Mouse (Mus musculus) Muller cell, postnatal 12 days (primary cell): ENCODE measurements around the gene Fndc3b.

Source experiments
- DNase-seq: peaks from one replicate; pipeline ENCODE4 v3.0.0-alpha.2; 2015; ENCODE audit errors: inconsistent ontology term

Gene Fndc3b

DNA sequence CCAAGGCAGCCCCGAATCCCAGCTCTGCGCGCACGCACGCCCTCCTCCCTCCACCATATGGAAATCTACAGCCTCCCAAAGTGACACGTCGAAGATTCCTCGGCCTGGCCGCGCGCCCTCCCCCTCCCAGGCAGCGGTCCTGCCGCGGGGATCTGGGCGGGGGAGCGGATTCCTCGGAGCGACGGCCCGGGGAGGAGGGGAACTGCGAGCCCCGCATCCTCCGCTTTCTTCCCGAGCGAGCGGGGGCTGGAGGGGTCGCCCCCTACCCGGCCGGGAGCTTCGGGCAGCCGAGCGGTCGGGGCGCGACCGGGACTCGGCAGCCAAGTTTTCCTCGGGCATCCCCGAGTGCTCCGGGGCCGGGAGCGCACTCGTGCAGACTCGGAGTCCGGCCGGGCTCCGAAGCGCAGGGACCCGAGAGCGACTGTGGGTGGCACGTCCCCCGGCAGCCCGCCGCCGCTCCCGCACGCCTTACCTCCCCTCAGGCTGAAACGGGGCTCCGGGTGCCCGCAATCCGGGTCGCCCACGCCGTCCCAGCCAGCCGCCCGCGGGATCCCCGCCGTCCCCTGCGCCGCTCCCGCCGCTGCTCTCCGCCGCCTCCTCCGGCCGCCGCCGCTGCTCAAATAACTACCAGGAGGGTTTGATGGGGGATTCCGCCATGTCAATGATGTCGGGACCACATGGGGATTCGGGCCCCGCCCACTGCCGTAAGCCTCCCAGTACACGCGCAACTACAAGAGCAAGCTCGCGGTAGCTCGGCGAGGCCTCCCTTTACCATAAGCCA lies at the start of gene Fndc3b:
Fndc3b (minus strand) TSS at position 660 of the 781 bp plus-strand sequence.
- DNase-seq, result peak; percentile 97

GRCm38 (mm10) chr3:27760278-27760677 lies 49.2 kb upstream of the Fndc3b start:
- DNase-seq, result no peak

DNA sequence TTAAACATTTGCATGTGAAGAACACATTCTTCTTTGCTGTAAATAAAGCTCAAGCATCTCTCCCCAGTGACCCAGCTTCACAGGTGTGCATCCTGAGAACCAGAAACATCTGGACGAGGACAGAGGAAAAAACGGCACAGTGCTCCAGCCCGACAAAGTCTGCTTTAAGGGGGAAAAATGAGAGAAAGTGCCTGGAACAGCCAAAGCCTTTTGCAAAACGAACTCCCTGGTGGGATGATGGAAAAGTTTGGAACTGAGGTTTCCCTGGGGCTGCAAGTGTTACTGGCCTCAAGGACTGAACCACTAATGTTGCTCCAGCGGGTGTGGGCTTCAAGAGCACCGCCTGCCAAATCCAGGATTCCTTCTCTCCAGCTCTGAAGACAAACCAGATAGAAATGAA lies 47.9 kb upstream of the Fndc3b start:
- no peak for DNase-seq

- DNase-seq, result peak; percentile 56
Observed at GRCm38 (mm10) chr3:27751657-27752056, 40.5 kb upstream of the Fndc3b start.

DNA sequence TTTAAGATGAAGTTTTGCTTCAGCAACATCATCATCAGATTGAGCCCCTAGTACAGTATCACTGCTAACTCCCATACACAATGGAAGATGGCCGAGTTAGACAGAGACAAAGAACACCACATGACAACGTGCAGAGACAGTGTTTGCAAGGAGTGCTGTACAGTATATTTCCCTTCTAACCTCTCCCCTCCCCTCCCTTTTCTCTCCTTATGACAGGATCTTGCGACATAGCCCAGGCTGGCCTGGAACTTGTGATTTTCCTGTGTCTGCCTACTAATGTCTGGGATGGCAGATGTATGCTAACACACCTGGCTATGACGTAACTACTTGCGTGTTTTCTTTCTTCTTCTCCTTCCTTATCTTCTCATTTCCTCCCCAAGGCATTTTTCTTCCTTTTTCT lies 40.0 kb upstream of the Fndc3b start:
- DNase-seq, result no peak

DNA sequence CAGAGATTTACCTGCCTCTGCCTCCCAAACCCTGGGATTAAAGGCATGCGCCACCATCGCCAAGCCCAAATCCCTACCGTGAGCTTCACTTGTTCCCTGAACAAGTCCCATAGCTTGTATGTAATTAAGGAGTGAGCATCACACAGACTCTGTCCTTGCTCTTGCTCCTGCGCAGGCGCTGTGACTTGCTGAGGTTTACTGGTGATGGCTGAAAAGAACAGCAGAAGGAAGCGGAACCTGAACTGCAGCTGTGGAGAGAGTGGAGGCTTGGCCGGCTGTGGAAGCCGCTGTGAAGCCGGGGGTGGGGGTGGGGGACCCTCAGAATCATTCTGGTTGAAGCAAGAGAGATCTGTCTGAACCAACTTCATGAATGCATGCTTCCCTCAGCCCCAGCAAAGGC lies 34.5 kb upstream of the Fndc3b start:
- DNase-seq, result no peak

- no peak for DNase-seq
Observed at GRCm38 (mm10) chr3:27744754-27745153, 33.6 kb upstream of the Fndc3b start.

- DNase-seq, result no peak
Observed at GRCm38 (mm10) chr3:27743271-27744145, 32.4 kb upstream of the Fndc3b start.

GRCm38 (mm10) chr3:27742124-27742523 lies 31.0 kb upstream of the Fndc3b start:
- no peak for DNase-seq

- no peak for DNase-seq
Observed at GRCm38 (mm10) chr3:27740136-27740535, 29.0 kb upstream of the Fndc3b start.

GRCm38 (mm10) chr3:27736180-27736579 lies 25.1 kb upstream of the Fndc3b start:
- DNase-seq, result peak; percentile 75

DNA sequence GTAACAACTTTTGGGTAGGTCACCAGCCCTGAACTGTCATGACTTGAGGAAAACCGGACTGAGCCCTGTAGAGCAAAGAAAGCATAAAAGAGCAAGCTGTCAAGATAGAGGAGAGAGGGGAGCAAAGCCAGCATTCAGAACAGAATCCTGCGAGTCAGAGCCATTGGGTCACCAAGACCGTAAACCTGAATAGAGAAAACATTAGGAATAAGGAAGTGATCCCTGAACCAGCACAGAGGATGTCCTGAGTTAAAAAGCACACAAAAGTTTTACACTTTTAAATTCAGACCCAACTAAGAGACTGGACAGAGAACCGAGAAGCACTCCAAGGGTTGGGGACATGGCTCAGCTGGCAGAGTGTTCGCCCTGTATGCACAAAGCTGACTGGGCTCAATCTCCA lies 24.0 kb upstream of the Fndc3b start:
- DNase-seq, result no peak

DNA sequence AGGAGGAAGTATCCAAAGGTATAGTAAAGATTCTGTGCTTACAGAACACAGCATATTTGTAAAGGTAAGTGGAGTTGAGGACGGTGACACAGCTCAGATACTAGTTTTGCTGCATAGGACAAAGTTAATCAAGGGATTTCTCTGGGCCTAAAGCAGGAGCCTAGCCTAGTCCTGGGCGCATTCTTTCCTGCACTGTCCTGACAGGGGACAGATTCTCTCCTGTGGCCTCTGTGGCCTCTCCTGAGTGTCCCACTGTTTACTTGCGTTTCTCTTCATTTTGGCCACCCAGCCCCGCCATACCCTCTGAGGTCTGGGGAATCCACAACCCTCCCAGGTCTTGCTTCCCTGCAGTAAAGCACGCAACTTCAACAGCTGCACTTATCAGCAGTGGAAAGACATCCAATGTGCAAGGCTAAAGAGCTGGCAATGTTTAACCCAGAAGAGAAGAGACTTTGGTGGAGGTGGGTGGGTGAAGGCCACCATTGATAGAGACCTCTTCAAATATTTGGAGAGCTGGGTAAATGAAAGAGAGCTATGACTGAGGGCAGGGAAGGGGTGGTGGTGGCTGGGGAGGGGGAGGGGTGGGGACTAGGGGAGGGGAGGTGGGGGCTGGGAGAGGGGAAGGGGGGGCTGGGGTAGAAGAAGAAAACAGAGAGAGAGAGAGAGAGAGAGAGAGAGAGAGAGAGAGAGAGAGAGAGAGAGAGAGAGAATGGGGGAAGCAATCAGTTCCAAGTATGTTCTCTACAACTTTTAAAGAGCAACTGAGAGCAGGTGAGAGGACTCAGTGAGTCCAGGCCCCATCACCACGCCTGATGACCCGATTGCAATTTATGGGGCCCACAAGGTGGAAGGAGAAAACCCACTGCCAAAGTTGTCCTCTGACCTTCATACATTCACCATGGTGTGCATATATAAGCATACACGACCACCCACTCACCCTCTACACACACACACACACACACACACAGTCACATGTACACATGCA lies 18.0 kb upstream of the Fndc3b start:
- DNase-seq, result no peak

GRCm38 (mm10) chr3:27728176-27728575 lies 17.1 kb upstream of the Fndc3b start:
- no peak for DNase-seq

GRCm38 (mm10) chr3:27725752-27726151 lies 14.6 kb upstream of the Fndc3b start:
- no peak for DNase-seq

DNA sequence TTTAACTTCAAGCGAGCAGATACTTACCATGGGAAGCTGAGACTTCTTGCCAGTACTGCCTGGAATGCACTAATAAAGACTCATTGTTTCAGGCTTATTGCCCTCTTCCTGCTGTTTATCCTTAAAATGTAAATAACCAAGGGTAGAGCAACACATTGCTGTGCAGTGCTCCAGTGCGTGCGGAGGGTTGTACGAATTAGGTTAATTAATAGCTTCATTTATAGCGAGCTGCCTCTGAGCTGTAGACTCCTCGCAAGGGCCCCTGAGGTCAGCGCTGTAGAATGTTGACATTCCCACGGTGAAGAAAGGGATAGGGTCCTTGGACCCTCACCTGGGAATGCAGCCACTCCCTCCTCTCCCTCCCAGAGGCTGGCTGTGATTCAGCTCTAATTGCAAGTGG lies 13.1 kb upstream of the Fndc3b start:
- no peak for DNase-seq

- DNase-seq, result peak; percentile 52
Observed at GRCm38 (mm10) chr3:27718829-27719365, 7.8 kb upstream of the Fndc3b start.

DNA sequence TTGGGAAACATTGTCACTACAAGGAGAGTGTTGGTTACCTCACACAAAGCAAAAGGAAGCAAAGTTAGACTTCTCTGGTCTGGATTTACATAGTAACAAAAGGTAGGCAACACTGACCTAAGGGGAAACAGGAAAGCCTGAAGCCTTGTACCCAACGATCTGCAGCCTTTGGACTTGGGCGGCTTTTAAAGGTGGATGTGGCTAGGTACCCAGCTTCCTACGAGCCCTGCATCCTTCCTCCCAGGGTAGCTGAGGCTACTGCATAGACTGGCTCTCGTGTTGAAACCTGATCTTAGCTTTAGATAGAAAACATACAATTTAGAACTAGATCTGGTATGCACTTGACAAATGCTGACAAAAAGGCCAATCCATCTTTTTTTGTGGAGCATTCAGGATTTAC lies 2.9 kb upstream of the Fndc3b start:
- DNase-seq, result no peak

DNA sequence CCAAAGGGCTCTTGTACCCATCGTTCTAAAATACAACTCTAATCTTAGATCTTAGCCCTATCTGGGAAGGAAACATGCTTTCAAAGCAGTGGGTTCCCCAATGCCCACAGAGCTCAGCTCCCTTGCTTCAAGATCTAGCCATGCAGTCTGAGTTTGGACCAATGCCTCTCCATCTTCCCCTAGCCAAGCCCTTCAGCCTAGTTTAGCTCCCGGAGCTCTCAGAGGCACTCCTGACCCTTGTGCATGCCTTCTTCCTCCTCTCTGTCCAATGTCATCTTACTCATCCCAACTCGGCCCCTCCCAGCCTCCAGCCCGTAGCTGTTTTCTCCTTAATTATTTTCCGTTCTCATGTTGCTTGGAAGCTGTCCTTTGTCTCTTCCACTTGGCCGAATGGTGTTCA lies 1.3 kb upstream of the Fndc3b start:
- no peak for DNase-seq

DNA sequence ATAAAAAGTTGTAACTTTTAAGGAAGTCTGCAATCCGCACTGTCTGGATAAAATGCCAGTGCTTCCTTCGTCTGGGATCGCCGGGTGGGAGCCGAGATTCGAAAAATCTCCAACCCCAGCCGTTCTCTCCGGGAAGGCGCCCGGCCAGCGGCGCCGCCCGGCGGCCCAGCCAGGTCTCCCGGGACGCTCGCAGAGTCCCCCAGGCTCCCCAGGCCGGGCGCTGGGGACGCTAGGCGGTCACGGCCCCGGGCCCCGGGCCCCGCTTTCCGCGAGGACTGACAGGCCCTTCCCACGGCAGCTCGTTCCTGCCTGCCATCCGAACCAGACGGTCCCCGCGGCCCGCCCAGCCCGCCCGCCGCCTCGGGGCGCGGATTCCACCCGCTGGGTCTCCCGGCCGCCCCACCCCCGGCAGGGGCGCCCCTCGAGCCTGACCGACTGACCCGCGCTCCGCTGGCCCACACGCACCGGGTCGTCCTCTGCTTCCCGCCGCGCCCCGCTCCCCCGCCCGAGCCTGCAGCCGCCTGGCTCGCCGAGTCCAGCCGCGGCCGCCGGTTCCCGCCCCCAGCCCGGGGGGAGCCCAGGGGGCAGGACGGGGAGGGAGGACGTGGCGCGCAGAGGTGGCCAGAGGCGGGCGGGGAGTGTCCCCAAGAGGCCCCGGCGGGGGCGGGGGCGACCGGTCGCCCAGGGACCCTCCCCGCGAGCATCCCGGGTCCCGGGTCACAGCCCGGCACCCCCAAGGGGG lies 1.0 kb downstream of the Fndc3b start:
- DNase-seq, result peak; percentile 94
